Mouse (Mus musculus): ENCODE data around the gene Serpinf2. TPM values are rescaled to one million over a fixed set of nuclear protein-coding genes. Genes with fewer than 3 reads are reported as not detected.
"Not testable (repeated sequence)": the region's sequence is repeated elsewhere in the genome, so short reads cannot be mapped to it uniquely, and the experiment has no call there.

Gene Serpinf2
- total and polyA plus RNA-seq, 3 experiments: 0.03 to 0.33 TPM; not detected in 1

GRCm38 (mm10) chr11:75458169-75458568 lies 18.8 kb upstream of the Serpinf2 start:
- TF ChIP-seq GATA2 (IDR thresholded peaks at IDR 0.05; ENCODE audit: borderline replicate concordance, low read depth, low read length) (no peak), CTCF (IDR thresholded peaks at IDR 0.05; ENCODE audit: low read depth, low read length) (peak; percentile 81)
- DNase-seq (ENCODE audit: low spot score): peak; percentile 52
- H3K36me3 ChIP-seq (replicated peaks): peaks cover 8% of the 10 kb centered on the region

GRCm38 (mm10) chr11:75456440-75456871 lies 17.1 kb upstream of the Serpinf2 start:
- H3K4me1 ChIP-seq (ENCODE audit: insufficient read depth, low read depth, low read length): peaks cover 88% of the 10 kb centered on the region
- H3K27me3 ChIP-seq (ENCODE audit: insufficient read depth, low read length): no peaks in the 10 kb centered on the region
- TF ChIP-seq TAL1 (conservative IDR thresholded peaks at IDR 0.05; ENCODE audit: low read depth, low read length): no peak
- ATAC-seq (ENCODE audit: extremely low read depth, insufficient number of reproducible peaks, low FRiP score, poor library complexity, severe bottlenecking) (no peak), DNase-seq (ENCODE audit: low spot score) (no peak)
- H3K36me3 ChIP-seq (replicated peaks): peaks cover 25% of the 10 kb centered on the region
- H3K4me3 ChIP-seq (ENCODE audit: low read depth, low read length): no peak overlapping the region
- H3K9me3 ChIP-seq (replicated peaks): no peaks in the 10 kb centered on the region

More at GRCm38 (mm10) chr11:75458169-75458568, 18.8 kb upstream of the Serpinf2 start:
- ATAC-seq (ENCODE audit: extremely low read depth, insufficient number of reproducible peaks, low FRiP score, poor library complexity, severe bottlenecking): no peak
- no peak overlapping the region; the same call in 1 of the 2 replicates for H3K4me3 ChIP-seq (ENCODE audit: low read depth, low read length)
- H3K9me3 ChIP-seq (replicated peaks): no peaks in the 10 kb centered on the region
- H3K27me3 ChIP-seq (ENCODE audit: insufficient read depth, low read length): no peaks in the 10 kb centered on the region
- peaks cover 88% of the 10 kb centered on the region for H3K4me1 ChIP-seq (ENCODE audit: insufficient read depth, low read depth, low read length)

- H3K27me3 ChIP-seq (ENCODE audit: insufficient read depth, low read length); ATAC-seq (ENCODE audit: extremely low read depth, insufficient number of reproducible peaks, low FRiP score, poor library complexity, severe bottlenecking); H3K9me3 ChIP-seq (replicated peaks); H3K4me3 ChIP-seq (ENCODE audit: low read depth, low read length); DNase-seq (ENCODE audit: low spot score): not testable (repeated sequence)
- Histone ChIP-seq H3K36me3 (replicated peaks) (peaks cover 30% of the 10 kb centered on the region), H3K4me1 (ENCODE audit: insufficient read depth, low read depth, low read length) (peaks cover 93% of the 10 kb centered on the region)
These were observed 16.6 kb upstream of the Serpinf2 start for GRCm38 (mm10) chr11:75455971-75456370.

GRCm38 (mm10) chr11:75455041-75455736 lies 15.8 kb upstream of the Serpinf2 start:
- TF ChIP-seq TAL1 (conservative IDR thresholded peaks at IDR 0.05; ENCODE audit: low read depth, low read length) (no peak), CTCF (IDR thresholded peaks at IDR 0.05; ENCODE audit: low read depth, low read length) (no peak), POLR2AphosphoS5 (IDR thresholded peaks at IDR 0.05; ENCODE audit: insufficient replicate concordance, low read depth, low read length) (no peak), GATA2 (IDR thresholded peaks at IDR 0.05; ENCODE audit: borderline replicate concordance, low read depth, low read length) (no peak)
- H3K36me3 ChIP-seq (replicated peaks): peaks cover 36% of the 10 kb centered on the region
- H3K9me3 ChIP-seq (replicated peaks): no peaks in the 10 kb centered on the region
- no peaks in the 10 kb centered on the region for H3K27me3 ChIP-seq (ENCODE audit: insufficient read depth, low read length)
- H3K4me3 ChIP-seq (ENCODE audit: low read depth, low read length): peak overlapping the region; percentile 74; the same call in 1 of the 2 replicates
- no peak for DNase-seq (ENCODE audit: low spot score)
- no peak for ATAC-seq (ENCODE audit: extremely low read depth, insufficient number of reproducible peaks, low FRiP score, poor library complexity, severe bottlenecking)
- H3K4me1 ChIP-seq (ENCODE audit: insufficient read depth, low read depth, low read length): peaks cover 95% of the 10 kb centered on the region

- Histone ChIP-seq H3K4me3 (ENCODE audit: low read depth, low read length) (peak within 1 kb of the TSS; percentile 74), H3K4me1 (ENCODE audit: insufficient read depth, low read depth, low read length) (peaks cover 94% of the 10 kb centered on the region), H3K36me3 (replicated peaks) (peaks cover 40% of the 10 kb centered on the region), H3K27me3 (ENCODE audit: insufficient read depth, low read length) (no peaks in the 10 kb centered on the region), H3K9me3 (replicated peaks) (no peaks in the 10 kb centered on the region)
- TF ChIP-seq TAL1 (conservative IDR thresholded peaks at IDR 0.05; ENCODE audit: low read depth, low read length) (no peak), POLR2AphosphoS5 (IDR thresholded peaks at IDR 0.05; ENCODE audit: insufficient replicate concordance, low read depth, low read length) (no peak), GATA1 (IDR thresholded peaks at IDR 0.05; ENCODE audit: borderline replicate concordance, low read length) (no peak), GATA2 (IDR thresholded peaks at IDR 0.05; ENCODE audit: borderline replicate concordance, low read depth, low read length) (no peak), CTCF (IDR thresholded peaks at IDR 0.05; ENCODE audit: low read depth, low read length) (no peak)
- peak; percentile 66 for ATAC-seq (ENCODE audit: extremely low read depth, insufficient number of reproducible peaks, low FRiP score, poor library complexity, severe bottlenecking)
- DNase-seq (ENCODE audit: low spot score): peak; percentile 82
These were observed 14.9 kb upstream of the Serpinf2 start, which contains the start of gene Wdr81 for GRCm38 (mm10) chr11:75453991-75454930. TSS of gene Wdr81 (minus strand) at chr11:75454717.

- Histone ChIP-seq H3K27me3 (ENCODE audit: insufficient read depth, low read length) (no peaks in the 10 kb centered on the region), H3K4me1 (ENCODE audit: insufficient read depth, low read depth, low read length) (peaks cover 94% of the 10 kb centered on the region), H3K36me3 (replicated peaks) (peaks cover 53% of the 10 kb centered on the region), H3K4me3 (ENCODE audit: low read depth, low read length) (peak overlapping the region; percentile 74; the same call in 1 of the 2 replicates), H3K9me3 (replicated peaks) (no peaks in the 10 kb centered on the region)
- no peak for DNase-seq (ENCODE audit: low spot score)
- TF ChIP-seq GATA2 (IDR thresholded peaks at IDR 0.05; ENCODE audit: borderline replicate concordance, low read depth, low read length) (no peak), POLR2AphosphoS5 (IDR thresholded peaks at IDR 0.05; ENCODE audit: insufficient replicate concordance, low read depth, low read length) (no peak), TAL1 (conservative IDR thresholded peaks at IDR 0.05; ENCODE audit: low read depth, low read length) (no peak), CTCF (IDR thresholded peaks at IDR 0.05; ENCODE audit: low read depth, low read length) (no peak), GATA1 (IDR thresholded peaks at IDR 0.05; ENCODE audit: borderline replicate concordance, low read length) (no peak)
- ATAC-seq (ENCODE audit: extremely low read depth, insufficient number of reproducible peaks, low FRiP score, poor library complexity, severe bottlenecking): no peak
These were observed 13.6 kb upstream of the Serpinf2 start for GRCm38 (mm10) chr11:75452812-75453557.
